Mouse (Mus musculus) midbrain, postnatal 0 days (tissue): Measurements from ENCODE around the gene Btf3. TPM values are rescaled to one million over a fixed set of nuclear protein-coding genes. Genes with fewer than 3 reads are reported as not detected.

ENCODE experiments used
- ATAC-seq: fragments of 200-750 bp; cut with Nextera tagmentation; 2 replicates; pipeline ENCODE4 v1.8.0; 2017; ENCODE audit warnings: moderate number of reproducible peaks, mild to moderate bottlenecking, moderate TSS enrichment, moderate library complexity; ENCODE audit not compliant: low FRiP score
- DNase-seq: peaks from one replicate; pipeline ENCODE4 v3.0.0-alpha.2; 2015; ENCODE audit warnings: low spot score
- H3K27ac ChIP-seq: fragments of 300-500 bp; sonication (generic); 2 replicates; pipeline ENCODE4 v1.5.1; 2014; ENCODE audit warnings: low read depth, mild to moderate bottlenecking, low read length, mixed read lengths
- H3K27me3 ChIP-seq: fragments of 300-500 bp; sonication (generic); 2 replicates; pipeline ENCODE4 v1.6.1; 2014; ENCODE audit warnings: low read length, control low read depth, mixed read lengths; ENCODE audit not compliant: insufficient read depth
- H3K36me3 ChIP-seq: fragments of 300-500 bp; sonication (generic); 2 replicates; pipeline ENCODE4 v1.6.1; 2014; ENCODE audit warnings: low read length, control low read depth, mixed read lengths; ENCODE audit not compliant: insufficient read depth
- H3K4me1 ChIP-seq: fragments of 300-500 bp; sonication (generic); 2 replicates; pipeline ENCODE4 v1.6.1; 2014; ENCODE audit warnings: mild to moderate bottlenecking, control low read depth, antibody characterized with exemption, low read length, mixed read lengths; ENCODE audit not compliant: insufficient read depth
- H3K4me2 ChIP-seq: fragments of 300-500 bp; sonication (generic); 2 replicates; pipeline ENCODE4 v1.6.1; 2014; ENCODE audit warnings: low read depth, mild to moderate bottlenecking, low read length, mixed read lengths; ENCODE audit not compliant: poor library complexity, severe bottlenecking
- H3K4me3 ChIP-seq: fragments of 300-500 bp; sonication (generic); 2 replicates; pipeline ENCODE4 v1.5.1; 2014; ENCODE audit warnings: low read depth, mild to moderate bottlenecking, low read length, moderate library complexity
- H3K9ac ChIP-seq: fragments of 300-500 bp; sonication (generic); replicated peaks from 2 replicates; pipeline ENCODE4 v1.6.1; 2014; ENCODE audit warnings: mild to moderate bottlenecking, low read length, moderate library complexity, mixed read lengths; ENCODE audit not compliant: poor library complexity, severe bottlenecking
- H3K9me3 ChIP-seq: fragments of 300-500 bp; sonication (generic); 2 replicates; pipeline ENCODE4 v1.6.1; 2016; ENCODE audit warnings: low read length, control low read depth
- CTCF ChIP-seq: IDR thresholded peaks from 2 replicates; pipeline ENCODE4 v1.5.1; 2016; ENCODE audit warnings: antibody characterized with exemption, mild to moderate bottlenecking
- whole genome bisulfite sequencing: fragments of 180-500 bp; shearing (Covaris S2); extraction: QIAGEN DNeasy Blood & Tissue Kit; methylation state at CpG from one replicate; pipeline ENCODE4 v1.1.7; 2014; 5-methylcytosine and 5-hydroxymethylcytosine counted together
- polyA plus RNA-seq: library from polyadenylated mRNA; unstranded; fragments of >200 nt; fragmentation: Nextera tagmentation; extraction: Ambion mirVana; gene quantifications from 2 replicates; pipeline ENCODE4 v1.2.1, GENCODE M21; 2015
- total RNA-seq: library from RNA; depleted of rRNA; stranded (reverse); fragments of >200 nt; gene quantifications from 2 replicates; pipeline ENCODE4 v1.2.3, GENCODE M21; 2014

Btf3 gene
- total and polyA plus RNA-seq, 2 experiments from 2014 or later: 269 to 472 TPM

DNA sequence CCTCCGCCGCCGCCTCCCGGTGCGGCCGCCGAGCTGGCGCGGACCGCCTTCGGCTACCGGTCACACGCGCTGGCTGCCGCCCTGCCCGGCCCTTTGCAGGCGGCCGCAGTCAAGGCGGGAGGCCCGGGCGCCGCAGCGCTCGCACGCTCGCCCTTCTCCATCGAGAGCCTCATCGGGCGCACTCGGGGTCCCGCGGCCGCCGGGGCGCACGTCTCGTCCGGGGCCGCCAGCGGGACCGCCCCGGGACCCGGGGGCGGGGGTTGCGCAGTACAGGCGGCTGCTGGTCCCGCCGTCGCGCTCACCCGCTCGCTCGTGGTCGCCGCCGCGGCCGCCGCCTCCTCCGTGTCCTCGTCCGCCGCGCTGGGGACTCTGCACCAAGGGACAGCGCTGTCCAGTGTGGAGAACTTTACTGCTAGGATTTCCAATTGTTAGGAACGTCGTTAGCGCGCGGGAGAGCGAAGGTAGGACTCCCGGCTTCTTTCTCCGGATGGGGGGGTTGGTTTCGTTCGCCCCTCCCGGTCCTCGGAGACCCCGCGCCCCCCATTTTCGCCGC is 38.8 kb upstream of the Btf3 start:
- no peak for TF ChIP-seq CTCF
- 0 out of 2 replicates have a peak, but pooled peaks cover 3% of the 10 kb centered on the region for H3K4me1 ChIP-seq
- DNase-seq (no peak), ATAC-seq (no peak; the same call in 1 of the 2 replicates)
- no peak overlapping the region for H3K9ac ChIP-seq
- no peak overlapping the region for H3K27ac ChIP-seq
- peaks cover 73% of the 10 kb centered on the region for H3K27me3 ChIP-seq
- H3K4me2 ChIP-seq: peak overlapping the region; percentile 48
- WGBS: 1% methylated on average over 62 of the region's 81 CpGs
- no peaks in the 10 kb centered on the region for H3K36me3 ChIP-seq
- peak overlapping the region; percentile 35 for H3K4me3 ChIP-seq
- H3K9me3 ChIP-seq: no peaks in the 10 kb centered on the region

- no peaks in the 10 kb centered on the region for H3K36me3 ChIP-seq
- H3K9me3 ChIP-seq: no peaks in the 10 kb centered on the region
- 1% methylated on average over 76 of the region's 102 CpGs for WGBS
- H3K27me3 ChIP-seq: peaks cover 73% of the 10 kb centered on the region
- no peak for TF ChIP-seq CTCF
- DNase-seq (no peak), ATAC-seq (peak; percentile 42; the same call in 1 of the 2 replicates)
- peak overlapping the region; percentile 35 for H3K4me3 ChIP-seq
- H3K4me2 ChIP-seq: peak overlapping the region; percentile 48
- 0 out of 2 replicates have a peak, but pooled peaks cover 3% of the 10 kb centered on the region for H3K4me1 ChIP-seq
- H3K9ac ChIP-seq: no peak overlapping the region
- no peak overlapping the region for H3K27ac ChIP-seq
These were observed 38.2 kb upstream of the Btf3 start for GRCm38 (mm10) chr13:98354871-98355558.

DNA sequence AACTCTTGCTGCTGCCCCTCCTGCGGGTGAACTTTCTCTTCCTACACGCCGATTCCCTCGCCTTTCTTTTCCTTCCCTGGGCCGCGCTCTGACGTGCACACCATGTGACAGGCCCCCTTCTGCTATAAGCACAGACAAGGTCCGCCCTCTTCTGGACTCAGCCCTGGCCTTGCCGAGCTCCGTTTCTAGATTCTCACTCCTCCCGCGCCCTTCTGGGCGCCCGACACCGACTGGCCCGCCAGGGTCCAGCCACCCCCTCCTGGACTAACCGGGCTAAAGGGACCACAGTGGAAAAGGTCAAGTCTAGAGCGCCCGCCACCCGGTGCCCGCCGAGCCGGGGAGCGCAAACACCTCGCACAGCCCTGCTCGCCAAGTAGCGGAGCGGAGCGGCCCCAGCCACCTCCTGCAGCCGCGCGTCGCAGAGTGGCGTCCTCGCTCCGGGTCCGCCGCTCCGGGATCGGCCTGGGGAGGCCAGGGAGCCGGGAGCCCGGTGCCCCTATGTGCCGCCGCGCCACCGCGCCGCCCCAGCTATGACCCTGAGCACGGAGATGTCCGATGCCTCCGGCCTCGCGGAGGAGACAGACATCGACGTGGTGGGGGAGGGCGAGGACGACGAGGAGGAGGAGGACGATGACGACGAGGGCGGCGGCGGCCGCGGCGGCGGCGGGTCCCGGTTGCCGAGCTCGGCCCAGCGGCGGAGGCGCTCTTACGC is 37.4 kb upstream of the Btf3 start, which contains the start of gene Foxd1:
Gene Foxd1 (plus strand): TSS at position 153 of the 712 bp plus-strand sequence.
- H3K4me3 ChIP-seq: peak within 1 kb of the TSS; percentile 35

DNA sequence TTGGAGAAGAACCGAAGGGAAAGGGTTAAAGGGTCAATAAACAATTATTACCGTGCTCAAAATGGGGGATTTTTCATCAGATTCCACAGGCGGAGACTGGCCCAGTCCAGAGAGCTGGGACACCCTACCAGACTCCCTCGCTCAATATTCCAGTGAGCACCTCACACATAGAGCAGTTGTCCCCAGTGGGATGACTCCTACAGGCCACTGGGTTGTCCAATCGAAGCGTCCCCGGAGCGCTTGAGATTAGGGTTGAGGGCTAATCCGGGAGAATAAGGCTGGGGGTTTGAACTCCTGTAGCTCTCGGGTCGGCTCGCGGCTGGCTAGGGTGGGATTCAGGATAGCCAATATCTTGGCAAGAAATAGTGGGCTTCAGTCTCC is 36.9 kb upstream of the Btf3 start:
- DNase-seq: no peak
- peak overlapping the region; percentile 35 for H3K4me3 ChIP-seq
- H3K4me2 ChIP-seq: peak overlapping the region; percentile 48
- H3K9me3 ChIP-seq: no peaks in the 10 kb centered on the region
- no peak overlapping the region for H3K27ac ChIP-seq
- under 1% methylated on average over 13 of the region's 13 CpGs for WGBS
- H3K36me3 ChIP-seq: no peaks in the 10 kb centered on the region
- TF ChIP-seq CTCF: no peak
- H3K27me3 ChIP-seq: peaks cover 71% of the 10 kb centered on the region
- no peak overlapping the region for H3K9ac ChIP-seq
- ATAC-seq: no peak
- H3K4me1 ChIP-seq: 0 out of 2 replicates have a peak, but pooled peaks cover 3% of the 10 kb centered on the region

More for the DNA sequence above, 37.4 kb upstream of the Btf3 start, which contains the start of gene Foxd1:
- peak within 1 kb of the TSS; percentile 48 for H3K4me2 ChIP-seq
- DNase-seq (peak; percentile 32), ATAC-seq (peak; percentile 45; the same call in 1 of the 2 replicates)
- H3K36me3 ChIP-seq: no peaks in the 10 kb centered on the region
- H3K27me3 ChIP-seq: peaks cover 74% of the 10 kb centered on the region
- TF ChIP-seq CTCF: no peak
- no peak within 1 kb of the TSS for H3K9ac ChIP-seq
- no peaks in the 10 kb centered on the region for H3K9me3 ChIP-seq
- H3K4me1 ChIP-seq: 0 out of 2 replicates have a peak, but pooled peaks cover 3% of the 10 kb centered on the region
- WGBS: under 1% methylated on average over 65 of the region's 76 CpGs
- H3K27ac ChIP-seq: no peak within 1 kb of the TSS

- H3K27ac ChIP-seq: no peak overlapping the region
- TF ChIP-seq CTCF: no peak
- no peak overlapping the region for H3K4me2 ChIP-seq
- H3K36me3 ChIP-seq: no peaks in the 10 kb centered on the region
- ATAC-seq: no peak
- 0 out of 2 replicates have a peak, but pooled peaks cover 3% of the 10 kb centered on the region for H3K4me1 ChIP-seq
- H3K9ac ChIP-seq: no peak overlapping the region
- no peak overlapping the region for H3K4me3 ChIP-seq
- no peak for DNase-seq
- whole genome bisulfite sequencing: 15% methylated on average over 14 of the region's 14 CpGs
- H3K9me3 ChIP-seq: no peaks in the 10 kb centered on the region
- H3K27me3 ChIP-seq: peaks cover 62% of the 10 kb centered on the region
These were observed 35.7 kb upstream of the Btf3 start for GRCm38 (mm10) chr13:98352381-98352975.
